Mouse (Mus musculus) CD4-positive, CD25-positive, alpha-beta regulatory T cell, adult 2 months (primary cell): Measurements from ENCODE around the gene Gm7945.
"Not testable (repeated sequence)": the region's sequence is repeated elsewhere in the genome, so short reads cannot be mapped to it uniquely, and the experiment has no call there.

Source experiments
- DNase-seq: peaks from one replicate; pipeline ENCODE4 v3.0.0-alpha.2; 2012; ENCODE audit warnings: low read depth, low spot score

The Gm7945 gene

DNA sequence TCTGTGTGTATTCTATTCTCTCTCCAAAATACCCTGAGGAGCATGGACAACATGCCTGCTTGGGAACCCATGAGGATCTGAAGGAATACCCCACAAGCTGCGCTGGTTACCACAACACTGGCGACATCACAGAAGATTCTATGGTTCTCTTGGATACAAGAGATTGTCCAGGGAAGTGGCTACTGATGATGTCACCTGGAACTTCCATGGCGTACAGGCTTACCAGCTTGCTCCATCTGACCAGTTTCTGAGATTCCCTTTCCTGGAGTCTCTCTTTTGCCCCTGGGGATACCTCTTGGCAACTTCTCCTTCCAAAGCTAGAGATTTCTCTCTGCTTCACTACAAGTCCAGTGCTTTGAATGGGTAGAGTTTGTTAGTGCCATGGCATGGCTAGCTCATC lies at the start of gene Gm7945:
Gm7945 (minus strand) TSS at position 101 of the 400 bp plus-strand sequence.
- DNase-seq = not testable (repeated sequence)

DNA sequence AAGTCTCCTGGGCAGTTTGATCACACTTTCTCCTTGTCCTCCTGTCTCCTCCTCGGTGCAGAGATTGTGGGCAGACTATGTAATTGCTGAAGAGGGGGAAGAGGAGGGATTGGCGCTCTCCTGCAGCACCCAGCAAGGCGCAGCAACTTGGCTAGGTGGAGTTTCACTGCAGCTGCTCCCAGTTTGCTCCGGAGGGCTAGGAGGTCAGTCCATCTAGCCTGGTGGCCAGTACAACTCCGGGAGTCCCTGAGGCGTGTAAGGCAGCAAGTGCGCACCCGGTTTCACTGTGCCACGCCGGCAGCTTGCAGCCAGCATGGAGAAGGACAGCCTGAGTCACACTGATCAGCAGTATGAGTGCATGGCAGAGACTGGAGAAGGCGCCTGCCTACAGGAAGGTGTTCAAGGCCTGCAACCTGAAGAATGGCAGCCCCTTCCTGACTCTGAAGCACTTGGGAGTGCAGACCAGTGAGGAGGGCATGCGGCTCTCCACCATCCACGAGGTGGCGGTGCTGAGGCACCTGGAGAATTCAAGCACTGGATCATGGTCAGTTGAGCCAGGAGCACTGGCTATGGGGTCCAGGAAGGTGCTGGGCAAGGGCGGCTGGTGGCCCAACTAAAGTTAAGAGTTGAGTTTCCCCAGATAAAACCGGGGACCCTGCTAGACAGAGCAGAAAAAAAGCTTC lies 39.4 kb upstream of the Gm7945 start:
- not testable (repeated sequence) for DNase-seq

DNA sequence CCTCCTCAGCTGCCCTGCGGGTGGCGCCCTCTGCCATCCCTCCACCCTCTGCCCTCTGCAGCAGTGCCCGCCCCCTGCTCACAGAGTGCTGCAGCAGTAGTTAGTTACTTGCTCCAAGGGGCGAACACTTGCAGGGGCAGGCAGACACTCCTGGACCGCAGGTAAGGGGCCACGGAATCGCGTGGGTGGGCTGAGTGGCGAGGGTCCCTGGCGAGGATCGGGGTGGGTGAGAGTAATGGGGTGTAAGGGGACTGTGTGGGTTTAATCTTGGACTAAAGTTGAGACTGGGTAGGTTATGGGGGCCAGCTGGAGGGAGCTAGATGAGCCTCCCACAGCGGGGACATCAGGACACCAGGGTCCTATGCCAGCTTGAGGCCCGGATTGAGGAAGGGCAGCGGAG lies 38.5 kb upstream of the Gm7945 start:
- not testable (repeated sequence) for DNase-seq

DNA sequence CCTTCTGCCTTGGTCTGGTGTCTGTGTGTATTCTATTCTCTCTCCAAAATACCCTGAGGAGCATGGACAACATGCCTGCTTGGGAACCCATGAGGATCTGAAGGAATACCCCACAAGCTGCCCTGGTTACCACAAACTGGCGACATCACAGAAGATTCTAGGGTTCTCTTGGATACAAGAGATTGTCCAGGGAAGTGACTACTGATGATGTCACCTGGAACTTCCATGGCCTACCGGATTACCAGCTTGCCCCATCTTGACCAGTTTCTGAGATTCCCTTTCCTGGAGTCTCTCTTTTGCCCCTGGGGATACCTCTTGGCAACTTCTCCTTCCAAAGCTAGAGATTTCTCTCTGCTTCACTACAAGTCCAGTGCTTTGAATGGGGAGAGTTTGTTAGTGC lies 22.0 kb upstream of the Gm7945 start, which contains the start of gene Gm6482:
Gm6482 (minus strand) TSS at position 101 of the 400 bp plus-strand sequence.
- not testable (repeated sequence) for DNase-seq

DNA sequence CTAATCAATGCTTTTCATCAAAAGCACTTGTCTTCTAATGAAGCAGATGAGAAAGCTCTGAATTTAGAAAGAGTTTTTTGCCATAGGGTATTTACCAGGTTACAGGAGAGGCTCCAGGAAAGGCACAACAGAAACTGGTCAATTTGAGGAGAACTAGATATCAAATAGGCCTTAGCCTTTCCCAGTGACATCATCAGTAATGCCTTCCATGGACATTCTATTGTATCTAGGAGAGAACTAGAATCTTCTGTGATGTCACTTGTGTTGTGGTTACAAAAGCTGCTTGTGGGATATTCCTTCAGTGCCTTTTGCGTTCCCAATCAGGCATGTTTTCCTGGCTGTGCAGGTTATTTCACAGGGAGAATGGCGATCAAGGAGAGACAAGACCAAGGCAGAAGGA lies 37.9 kb downstream of the Gm7945 start, which contains the start of gene Gm5798:
Gm5798 (plus strand) TSS at position 301 of the 400 bp plus-strand sequence.
- not testable (repeated sequence) for DNase-seq
